Mouse (Mus musculus) stomach, embryonic 16.5 days (tissue): ENCODE measurements around the gene Ropn1. TPM values are rescaled to one million over a fixed set of nuclear protein-coding genes. Genes with fewer than 3 reads are reported as not detected.
A peak's percentile ranks its signal among the peaks of the same experiment; 100 is the strongest.
"Not testable (repeated sequence)": the region's sequence is repeated elsewhere in the genome, so short reads cannot be mapped to it uniquely, and the experiment has no call there.

ENCODE experiments used
- ATAC-seq: fragments of 200-750 bp; cut with Nextera tagmentation; 2 replicates; pipeline ENCODE4 v1.8.0; 2017; ENCODE audit warnings: moderate number of reproducible peaks, moderate TSS enrichment; ENCODE audit not compliant: insufficient read depth, low FRiP score
- H3K27ac ChIP-seq: fragments of 300-500 bp; sonication (generic); 2 replicates; pipeline ENCODE4 v1.5.1; 2014; ENCODE audit warnings: low read length
- H3K27me3 ChIP-seq: fragments of 300-500 bp; sonication (generic); 2 replicates; pipeline ENCODE4 v1.6.1; 2014; ENCODE audit warnings: low read length, control low read depth, mixed read lengths; ENCODE audit not compliant: control insufficient read depth, insufficient read depth
- H3K36me3 ChIP-seq: fragments of 300-500 bp; sonication (generic); 2 replicates; pipeline ENCODE4 v1.6.1; 2014; ENCODE audit warnings: low read length; ENCODE audit not compliant: control insufficient read depth, insufficient read depth
- H3K4me1 ChIP-seq: fragments of 300-500 bp; sonication (generic); 2 replicates; pipeline ENCODE4 v1.6.1; 2014; ENCODE audit warnings: low read length, control low read depth, mixed read lengths; ENCODE audit not compliant: control insufficient read depth, insufficient read depth
- H3K4me2 ChIP-seq: fragments of 300-500 bp; sonication (generic); 2 replicates; pipeline ENCODE4 v1.6.1; 2014; ENCODE audit warnings: low read depth, low read length, mixed read lengths
- H3K4me3 ChIP-seq: fragments of 300-500 bp; sonication (generic); replicated peaks from 2 replicates; pipeline ENCODE4 v1.5.1; 2014; ENCODE audit warnings: mild to moderate bottlenecking, low read length
- H3K9ac ChIP-seq: fragments of 300-500 bp; sonication (generic); 2 replicates; pipeline ENCODE4 v1.6.1; 2014; ENCODE audit warnings: low read length
- H3K9me3 ChIP-seq: fragments of 300-500 bp; sonication (generic); replicated peaks from 2 replicates; pipeline ENCODE4 v1.6.1; 2016; ENCODE audit warnings: low read length, control low read depth; ENCODE audit not compliant: control insufficient read depth
- WGBS: fragments of 180-500 bp; shearing (Covaris S2); extraction: QIAGEN DNeasy Blood & Tissue Kit; methylation state at CpG from one replicate; pipeline ENCODE4 v1.1.7; 2014; 5-methylcytosine and 5-hydroxymethylcytosine counted together
- polyA plus RNA-seq: library from polyadenylated mRNA; unstranded; fragments of >200 nt; fragmentation: Nextera tagmentation; extraction: Ambion mirVana; gene quantifications from 2 replicates; pipeline ENCODE4 v1.2.1, GENCODE M21; 2015

The Ropn1 gene
- polyA plus RNA-seq, 1 experiment from 2014 or later: not detected

DNA sequence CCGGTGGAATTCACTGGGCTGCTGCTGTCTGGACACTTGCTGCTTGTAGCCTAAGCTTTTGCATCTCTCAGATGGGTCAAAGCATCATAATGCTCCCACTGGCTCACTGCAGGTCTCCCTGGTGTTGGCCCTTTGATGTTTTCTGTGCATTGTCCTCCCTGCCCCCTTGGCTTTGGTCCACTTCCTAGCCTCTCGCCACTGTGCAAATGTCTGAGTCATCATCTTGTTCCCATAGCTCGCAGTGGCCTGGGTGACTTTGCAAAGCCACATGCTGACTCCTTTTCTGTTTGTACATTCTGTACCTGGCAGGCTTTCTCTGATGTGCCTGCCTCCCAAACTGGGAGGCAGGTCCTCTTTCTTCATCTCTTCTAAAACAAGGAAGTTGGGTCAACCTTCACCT, 23.1 kb downstream of the Ropn1 start:
- H3K27ac ChIP-seq: no peak overlapping the region
- no peaks in the 10 kb centered on the region for H3K9me3 ChIP-seq
- no peak overlapping the region for H3K9ac ChIP-seq
- H3K4me1 ChIP-seq: no peaks in the 10 kb centered on the region
- H3K36me3 ChIP-seq: no peaks in the 10 kb centered on the region
- ATAC-seq: no peak
- WGBS: 51% methylated on average over 3 of the region's 3 CpGs
- H3K4me3 ChIP-seq: no peak overlapping the region
- no peaks in the 10 kb centered on the region for H3K27me3 ChIP-seq
- H3K4me2 ChIP-seq: no peak overlapping the region

GRCm38 (mm10) chr16:34674365-34674764, 24.6 kb downstream of the Ropn1 start:
- Histone ChIP-seq H3K9ac (no peak overlapping the region), H3K36me3 (no peaks in the 10 kb centered on the region), H3K27ac (no peak overlapping the region), H3K4me1 (no peaks in the 10 kb centered on the region), H3K4me3 (no peak overlapping the region), H3K27me3 (no peaks in the 10 kb centered on the region), H3K4me2 (no peak overlapping the region), H3K9me3 (no peaks in the 10 kb centered on the region)
- no peak for ATAC-seq
- 84% methylated on average over 6 of the region's 6 CpGs for WGBS

- Histone ChIP-seq H3K9me3 (no peaks in the 10 kb centered on the region), H3K27ac (no peak overlapping the region), H3K9ac (no peak overlapping the region), H3K36me3 (no peaks in the 10 kb centered on the region), H3K27me3 (no peaks in the 10 kb centered on the region), H3K4me1 (no peaks in the 10 kb centered on the region), H3K4me3 (no peak overlapping the region), H3K4me2 (no peak overlapping the region)
- no peak for ATAC-seq
Observed at GRCm38 (mm10) chr16:34681823-34682222, 32.1 kb downstream of the Ropn1 start.

GRCm38 (mm10) chr16:34689879-34690278, 40.2 kb downstream of the Ropn1 start:
- Histone ChIP-seq H3K9ac (no peak overlapping the region), H3K4me3 (peak overlapping the region; percentile 66; the same call in 1 of the 2 replicates), H3K36me3 (no peaks in the 10 kb centered on the region), H3K9me3 (no peaks in the 10 kb centered on the region), H3K4me1 (peaks cover 5% of the 10 kb centered on the region; the same call in 1 of the 2 replicates), H3K27me3 (no peaks in the 10 kb centered on the region), H3K4me2 (no peak overlapping the region; the same call in 1 of the 2 replicates), H3K27ac (no peak overlapping the region)
- no peak for ATAC-seq
- WGBS: 70% methylated on average over 3 of the region's 3 CpGs

DNA sequence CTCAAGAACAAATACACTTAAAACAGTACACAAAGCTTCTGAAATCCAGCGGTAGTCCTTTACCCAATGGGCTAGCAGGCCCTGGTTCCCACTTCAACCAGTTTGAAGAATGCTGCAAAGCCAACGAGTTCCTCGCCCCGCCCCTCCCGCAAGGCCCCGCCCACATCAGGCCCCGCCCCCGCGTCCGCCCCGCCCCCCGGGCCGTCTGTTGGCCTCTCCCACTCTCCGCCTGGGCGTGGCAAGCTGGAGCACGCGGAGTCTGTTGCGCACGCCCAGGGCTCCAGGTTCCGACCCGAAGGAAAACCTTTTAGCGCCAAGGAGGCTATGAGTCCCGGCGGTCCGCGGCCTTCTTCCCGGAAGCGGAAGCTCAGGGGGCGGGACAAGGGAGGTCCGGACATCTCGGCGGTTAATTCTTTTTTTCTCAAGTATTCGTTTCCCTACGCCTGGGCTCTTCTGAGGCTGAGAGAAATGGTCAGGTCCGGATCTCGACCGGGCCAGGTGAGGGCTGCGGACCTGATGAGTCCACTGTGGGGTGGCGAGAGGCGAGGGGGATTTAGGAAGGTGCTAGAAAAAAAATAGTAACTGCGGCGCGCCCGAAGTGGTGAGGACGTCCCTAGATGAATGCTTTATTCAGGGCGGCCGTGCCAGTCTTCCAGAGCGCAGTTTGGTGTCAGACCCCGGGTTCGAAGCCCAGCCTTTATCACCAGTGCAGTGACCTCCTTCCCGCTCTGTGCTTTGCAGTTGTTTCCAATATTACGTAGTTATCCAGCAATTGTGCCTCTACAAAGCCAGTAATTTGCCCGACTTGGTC, 40.8 kb downstream of the Ropn1 start, which contains the start of gene Ccdc14:
Gene Ccdc14, plus strand, starts transcription at position 283 of the 811 bp plus-strand sequence.
- Histone ChIP-seq H3K4me3 (peak within 1 kb of the TSS; percentile 66), H3K9ac (peak within 1 kb of the TSS; percentile 68), H3K4me2 (peak within 1 kb of the TSS; percentile 81), H3K4me1 (peaks cover 5% of the 10 kb centered on the region; the same call in 1 of the 2 replicates), H3K27ac (peak within 1 kb of the TSS; percentile 84), H3K36me3 (no peaks in the 10 kb centered on the region), H3K27me3 (no peaks in the 10 kb centered on the region), H3K9me3 (no peaks in the 10 kb centered on the region)
- ATAC-seq: peak; percentile 94
- WGBS: 1% methylated on average over 53 of the region's 53 CpGs

DNA sequence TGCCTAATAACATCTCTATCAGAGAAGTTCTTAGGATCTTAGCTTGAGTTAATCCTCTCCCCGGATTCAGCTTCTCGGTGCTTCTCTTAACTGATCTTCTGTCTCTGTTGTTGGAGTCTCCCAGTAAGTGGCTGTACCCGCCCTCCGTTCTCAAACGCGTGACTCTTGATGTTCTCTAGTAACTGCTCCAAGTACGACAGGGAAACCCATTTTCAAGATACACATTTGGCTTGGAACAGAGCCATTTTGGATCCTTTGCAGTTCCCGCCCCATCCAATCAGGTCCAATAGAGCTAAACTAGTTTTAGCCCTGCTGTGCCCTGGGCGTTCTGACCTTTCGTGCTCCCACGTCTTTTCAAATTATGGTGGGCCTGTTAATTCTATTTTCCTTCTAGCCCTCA, 41.4 kb downstream of the Ropn1 start:
- H3K27ac ChIP-seq: peak overlapping the region; percentile 84
- WGBS: 10% methylated on average over 11 of the region's 11 CpGs
- peak overlapping the region; percentile 66 for H3K4me3 ChIP-seq
- no peaks in the 10 kb centered on the region for H3K27me3 ChIP-seq
- ATAC-seq: no peak
- no peaks in the 10 kb centered on the region for H3K9me3 ChIP-seq
- H3K4me2 ChIP-seq: peak overlapping the region; percentile 81
- peak overlapping the region; percentile 68 for H3K9ac ChIP-seq
- peaks cover 5% of the 10 kb centered on the region; the same call in 1 of the 2 replicates for H3K4me1 ChIP-seq
- H3K36me3 ChIP-seq: no peaks in the 10 kb centered on the region

DNA sequence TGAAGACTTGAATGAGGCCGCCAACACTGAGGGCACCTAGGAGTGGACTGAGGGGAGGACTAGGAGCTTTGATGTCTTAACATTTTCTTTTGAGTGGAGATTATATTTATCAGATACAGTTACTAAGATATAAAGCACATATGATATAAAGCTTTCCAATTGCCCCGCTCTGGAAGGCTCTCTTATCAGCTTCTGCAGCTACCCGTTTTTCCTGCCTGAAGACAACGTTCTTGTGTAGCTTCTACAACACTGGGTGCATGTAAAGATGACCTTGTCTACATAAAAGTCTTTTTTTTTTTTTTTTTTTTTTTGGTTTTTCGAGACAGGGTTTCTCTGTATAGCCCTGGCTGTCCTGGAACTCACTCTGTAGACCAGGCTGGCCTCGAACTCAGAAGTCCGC, 44.8 kb downstream of the Ropn1 start:
- Histone ChIP-seq H3K4me2 (no peak overlapping the region), H3K9ac (no peak overlapping the region), H3K27ac (no peak overlapping the region), H3K4me3 (no peak overlapping the region), H3K36me3 (no peaks in the 10 kb centered on the region), H3K27me3 (no peaks in the 10 kb centered on the region), H3K9me3 (no peaks in the 10 kb centered on the region), H3K4me1 (peaks cover 5% of the 10 kb centered on the region; the same call in 1 of the 2 replicates)
- 83% methylated on average over 6 of the region's 7 CpGs for WGBS
- ATAC-seq: no peak

GRCm38 (mm10) chr16:34698721-34699120, 49.0 kb downstream of the Ropn1 start:
- not testable (repeated sequence) for H3K4me1 ChIP-seq, ATAC-seq, H3K9me3 ChIP-seq, H3K36me3 ChIP-seq, H3K27me3 ChIP-seq, H3K27ac ChIP-seq, H3K9ac ChIP-seq, H3K4me3 ChIP-seq, H3K4me2 ChIP-seq
- 63% methylated on average over 3 of the region's 3 CpGs for WGBS

- Histone ChIP-seq H3K27ac (no peak overlapping the region), H3K4me3 (no peak overlapping the region), H3K9me3 (no peaks in the 10 kb centered on the region), H3K4me2 (no peak overlapping the region), H3K9ac (peak overlapping the region; percentile 16; the same call in 1 of the 2 replicates), H3K27me3 (no peaks in the 10 kb centered on the region), H3K36me3 (0 out of 2 replicates have a peak, but pooled peaks cover 3% of the 10 kb centered on the region), H3K4me1 (peaks cover 3% of the 10 kb centered on the region)
- ATAC-seq: peak; percentile 86
- 17% methylated on average over 7 of the region's 7 CpGs for WGBS
Observed at GRCm38 (mm10) chr16:34700165-34700827, 50.6 kb downstream of the Ropn1 start.
